Mouse (Mus musculus) heart, postnatal 0 days (tissue): ENCODE measurements around the gene Tmem191c. TPM values are rescaled to one million over a fixed set of nuclear protein-coding genes. Genes with fewer than 3 reads are reported as not detected.
A peak's percentile ranks its signal among the peaks of the same experiment; 100 is the strongest.
"Not testable (repeated sequence)": the region's sequence is repeated elsewhere in the genome, so short reads cannot be mapped to it uniquely, and the experiment has no call there.

Source experiments
- ATAC-seq: fragments of 200-750 bp; cut with Nextera tagmentation; 2 replicates; pipeline ENCODE4 v1.8.0; 2017; ENCODE audit warnings: low read depth, moderate number of reproducible peaks, moderate library complexity; ENCODE audit not compliant: insufficient read depth
- DNase-seq: peaks from one replicate; pipeline ENCODE4 v3.0.0-alpha.2; 2016; ENCODE audit warnings: low spot score
- H3K27ac ChIP-seq: fragments of 300-500 bp; sonication (generic); 2 replicates; pipeline ENCODE4 v1.5.1; 2014; ENCODE audit warnings: low read depth, mild to moderate bottlenecking
- H3K27me3 ChIP-seq: fragments of 300-500 bp; sonication (generic); 2 replicates; pipeline ENCODE4 v1.6.1; 2014; ENCODE audit warnings: low read length, mixed read lengths; ENCODE audit not compliant: control insufficient read depth, insufficient read depth
- H3K36me3 ChIP-seq: fragments of 300-500 bp; sonication (generic); replicated peaks from 2 replicates; pipeline ENCODE4 v1.6.1; 2014; ENCODE audit warnings: low read length, mixed read lengths; ENCODE audit not compliant: control insufficient read depth, insufficient read depth
- H3K4me1 ChIP-seq: fragments of 300-500 bp; sonication (generic); 2 replicates; pipeline ENCODE4 v1.6.1; 2014; ENCODE audit warnings: antibody characterized with exemption; ENCODE audit not compliant: control insufficient read depth, insufficient read depth
- H3K4me2 ChIP-seq: fragments of 300-500 bp; sonication (generic); 2 replicates; pipeline ENCODE4 v1.6.1; 2014; ENCODE audit warnings: low read depth, mild to moderate bottlenecking, low read length, moderate library complexity
- H3K4me3 ChIP-seq: fragments of 300-500 bp; sonication (generic); 2 replicates; pipeline ENCODE4 v1.5.1; 2014; ENCODE audit warnings: low read depth, low read length
- H3K9ac ChIP-seq: fragments of 300-500 bp; sonication (generic); replicated peaks from 2 replicates; pipeline ENCODE4 v1.6.1; 2014; ENCODE audit warnings: low read depth, low read length, mixed read lengths
- H3K9me3 ChIP-seq: fragments of 300-500 bp; sonication (generic); replicated peaks from 2 replicates; pipeline ENCODE4 v1.6.1; 2016; ENCODE audit warnings: low read length; ENCODE audit not compliant: control insufficient read depth
- CTCF ChIP-seq: IDR thresholded peaks from 2 replicates; pipeline ENCODE4 v1.5.1; 2016; ENCODE audit warnings: antibody characterized with exemption, control low read depth, low read depth
- EP300 ChIP-seq: IDR thresholded peaks from 2 replicates; pipeline ENCODE4 v1.6.1; 2016; ENCODE audit warnings: antibody characterized with exemption, low read depth
- WGBS: fragments of 180-500 bp; shearing (Covaris S2); extraction: QIAGEN DNeasy Blood & Tissue Kit; methylation state at CpG from one replicate; pipeline ENCODE4 v1.1.7; 2014; 5-methylcytosine and 5-hydroxymethylcytosine counted together
- polyA plus RNA-seq: library from polyadenylated mRNA; unstranded; fragments of >200 nt; fragmentation: Nextera tagmentation; extraction: Ambion mirVana; gene quantifications from 2 replicates; pipeline ENCODE4 v1.2.1, GENCODE M21; 2015
- total RNA-seq: library from RNA; depleted of rRNA; stranded (reverse); fragments of >200 nt; gene quantifications from 2 replicates; pipeline ENCODE4 v1.2.3, GENCODE M21; 2014; ENCODE audit warnings: low replicate concordance; rRNA removed

The Tmem191c gene
- 10.8 and 12.7 TPM in 2 replicates for total RNA-seq
- 8.0 and 9.1 TPM in 2 replicates for polyA plus RNA-seq

DNA sequence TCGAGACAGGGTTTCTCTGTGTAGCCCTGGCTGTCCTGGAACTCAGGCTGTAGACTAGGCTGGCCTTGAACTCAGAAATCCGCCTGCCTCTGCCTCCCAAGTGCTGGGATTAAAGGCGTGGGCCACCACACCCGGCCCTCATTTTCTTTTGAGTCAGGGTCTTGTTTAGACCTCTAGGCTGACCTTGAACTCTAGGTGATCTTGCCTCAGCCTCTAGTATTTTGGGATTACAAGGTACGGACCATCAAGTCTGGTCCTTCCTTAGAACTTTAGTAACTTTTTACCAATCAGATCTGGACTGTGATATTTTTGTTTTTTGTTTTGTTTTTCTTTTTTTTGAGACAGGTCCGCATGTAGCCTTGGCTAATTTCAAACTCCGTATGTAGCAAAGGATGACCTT lies at the start of gene Tmem191c:
Gene Tmem191c, plus strand, starts transcription at position 357 of the 400 bp plus-strand sequence.
- Histone ChIP-seq H3K27me3 (peaks cover 17% of the 10 kb centered on the region), H3K27ac (no peak within 1 kb of the TSS), H3K4me1 (peaks cover 13% of the 10 kb centered on the region), H3K36me3 (peaks cover 10% of the 10 kb centered on the region), H3K4me3 (peak within 1 kb of the TSS; percentile 57), H3K9ac (peak within 1 kb of the TSS; percentile 40; the same call in 1 of the 2 replicates), H3K4me2 (peak within 1 kb of the TSS; percentile 91), H3K9me3 (0 out of 2 replicates have a peak, but pooled peaks cover 4% of the 10 kb centered on the region)
- ATAC-seq (no peak), DNase-seq (no peak)
- 56% methylated on average over 7 of the region's 7 CpGs for WGBS
- TF ChIP-seq EP300 (no peak), CTCF (no peak)

DNA sequence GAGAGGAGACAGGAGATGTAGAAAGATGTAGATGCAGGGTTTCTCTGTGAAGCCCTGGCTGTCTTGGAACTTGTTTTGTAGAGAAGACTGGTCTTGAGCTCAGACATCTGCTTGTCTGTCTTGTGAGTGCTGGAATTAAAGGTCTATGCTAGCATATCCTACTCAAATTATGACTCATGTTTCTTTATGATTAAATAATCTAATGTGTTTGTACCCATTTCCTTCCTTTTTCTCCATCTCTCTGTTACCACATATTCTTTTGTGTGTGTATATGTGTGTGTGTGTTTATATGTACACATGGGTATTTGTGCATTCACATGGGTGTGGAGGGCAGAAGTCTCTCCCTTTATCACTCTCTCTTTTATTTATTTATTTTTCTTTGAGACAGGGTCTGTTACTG lies 49.4 kb upstream of the Tmem191c start:
- H3K4me1 ChIP-seq = no peaks in the 10 kb centered on the region
- no peak overlapping the region for H3K4me2 ChIP-seq
- H3K9me3 ChIP-seq = 0 out of 2 replicates have a peak, but pooled peaks cover 5% of the 10 kb centered on the region
- TF ChIP-seq CTCF (no peak), EP300 (no peak)
- H3K27ac ChIP-seq = no peak overlapping the region
- no peak overlapping the region for H3K4me3 ChIP-seq
- ATAC-seq (no peak), DNase-seq (no peak)
- H3K36me3 ChIP-seq = no peaks in the 10 kb centered on the region
- no peak overlapping the region for H3K9ac ChIP-seq
- H3K27me3 ChIP-seq = no peaks in the 10 kb centered on the region

DNA sequence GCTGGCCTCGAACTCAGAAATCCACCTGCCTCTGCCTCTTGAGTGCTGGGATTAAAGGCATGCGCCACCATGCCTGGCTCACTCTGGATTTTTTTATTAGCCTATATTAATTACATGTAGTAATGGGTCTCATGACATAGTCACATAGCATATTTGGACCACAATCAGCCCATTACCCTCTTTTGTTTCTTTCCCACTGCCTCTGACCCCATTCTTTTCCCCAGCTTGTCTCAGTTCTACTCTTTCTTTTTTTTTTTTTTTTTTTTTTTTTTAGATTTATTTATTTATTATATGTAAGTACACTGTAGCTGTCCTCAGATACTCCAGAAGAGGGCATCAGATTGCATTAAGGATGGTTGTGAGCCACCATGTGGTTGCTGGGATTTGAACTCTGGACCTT lies 44.4 kb upstream of the Tmem191c start:
- not testable (repeated sequence) for ATAC-seq, H3K9ac ChIP-seq, DNase-seq, H3K27ac ChIP-seq, H3K9me3 ChIP-seq, H3K27me3 ChIP-seq, H3K36me3 ChIP-seq, H3K4me3 ChIP-seq, H3K4me2 ChIP-seq
- peaks cover 22% of the 10 kb centered on the region for H3K4me1 ChIP-seq
- WGBS = 92% methylated on average over 2 of the region's 2 CpGs

DNA sequence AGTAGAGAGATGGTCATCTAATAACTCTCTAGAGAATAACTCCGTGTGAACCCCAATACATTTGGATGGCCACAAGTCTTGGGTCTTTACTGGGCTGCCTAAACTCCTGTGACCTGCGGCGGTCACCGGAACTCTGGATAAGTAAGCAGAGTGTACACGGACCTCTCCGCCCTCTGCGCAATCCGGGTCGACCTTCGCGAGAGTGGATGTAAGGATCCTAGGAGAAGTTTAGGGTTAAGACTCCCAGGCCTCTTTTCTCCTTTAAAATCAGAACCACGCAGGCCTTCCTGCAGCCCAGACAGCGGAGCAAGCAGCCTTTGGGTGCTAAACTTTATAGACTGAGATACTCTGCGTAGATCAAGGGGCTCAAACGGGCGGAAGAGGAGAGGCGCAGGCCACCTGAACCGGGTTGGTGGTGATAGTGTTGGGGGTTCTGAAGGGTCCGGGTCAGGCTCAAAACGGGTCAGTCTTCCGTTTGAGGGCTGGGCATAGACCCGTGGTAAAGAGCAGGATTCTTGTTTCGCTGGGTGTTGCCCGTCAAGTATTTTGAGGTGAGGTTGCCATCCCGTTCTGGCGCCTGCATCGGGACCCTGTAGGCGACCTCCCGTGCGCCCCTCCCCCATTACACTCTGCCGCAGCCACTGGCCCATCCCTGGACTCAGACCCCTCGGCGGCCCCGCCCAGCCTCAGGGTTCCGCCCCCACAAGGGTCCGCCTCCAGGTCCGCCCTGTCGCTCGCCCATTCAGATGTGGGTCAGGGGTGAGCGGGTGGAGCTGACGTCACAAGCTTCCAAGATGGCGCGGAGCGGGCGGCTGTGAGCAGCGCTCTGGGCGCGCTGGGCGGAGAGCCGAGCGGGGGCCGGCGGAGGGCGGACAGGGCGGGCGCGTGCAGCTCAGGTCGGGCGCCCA lies 42.8 kb upstream of the Tmem191c start, which contains the start of gene Hic2:
Gene Hic2, plus strand, starts transcription at position 779 of the 908 bp plus-strand sequence.
- H3K27me3 ChIP-seq = no peaks in the 10 kb centered on the region
- no peaks in the 10 kb centered on the region for H3K36me3 ChIP-seq
- H3K9ac ChIP-seq = peak within 1 kb of the TSS; percentile 97
- peak; percentile 97 for ATAC-seq
- peak within 1 kb of the TSS; percentile 87 for H3K4me2 ChIP-seq
- peak; percentile 96 for DNase-seq
- 0 out of 2 replicates have a peak, but pooled peaks cover 5% of the 10 kb centered on the region for H3K9me3 ChIP-seq
- H3K27ac ChIP-seq = peak within 1 kb of the TSS; percentile 98
- 3% methylated on average over 55 of the region's 59 CpGs for WGBS
- H3K4me3 ChIP-seq = peak within 1 kb of the TSS; percentile 94
- peaks cover 35% of the 10 kb centered on the region for H3K4me1 ChIP-seq
- TF ChIP-seq CTCF = no peak
- no peak for TF ChIP-seq EP300

DNA sequence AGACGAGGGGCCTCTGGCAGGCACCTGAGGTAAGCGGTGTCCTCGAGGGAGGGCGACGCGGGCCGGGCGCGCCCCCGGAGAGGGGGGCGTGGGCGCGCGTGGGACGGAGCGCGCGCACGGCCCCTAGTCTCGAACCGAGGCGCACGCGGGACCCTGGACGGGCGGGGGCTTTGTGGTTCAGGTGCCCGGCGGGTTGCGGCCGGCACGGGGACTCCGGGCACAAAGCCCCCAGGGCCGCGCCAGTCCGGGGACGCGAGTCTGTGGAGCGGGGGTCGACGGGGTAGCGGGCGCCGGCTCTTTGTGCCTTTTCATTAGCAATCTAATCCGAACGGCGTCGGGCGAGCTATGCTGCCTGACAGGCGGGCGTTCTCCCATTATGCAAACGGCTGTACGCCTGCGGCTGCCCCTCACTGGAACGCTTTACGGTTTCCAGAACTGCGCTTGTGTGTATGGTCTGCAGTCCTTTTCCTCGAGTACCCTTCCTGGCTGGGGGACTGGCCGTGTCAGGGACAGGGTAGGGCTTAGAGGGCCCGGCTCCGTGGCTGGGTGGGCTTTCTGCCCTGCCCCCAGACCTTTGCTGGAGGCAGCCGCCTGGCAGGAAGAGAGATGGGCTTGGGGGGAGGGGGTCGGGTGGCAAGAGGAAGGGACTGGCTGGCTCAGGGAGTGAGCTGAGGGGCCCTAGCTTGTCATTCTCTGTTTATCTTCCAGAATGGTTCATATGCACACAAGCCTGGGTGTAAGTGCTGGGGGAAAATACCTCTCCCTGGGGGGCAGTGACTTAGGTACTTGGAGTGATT lies 42.0 kb upstream of the Tmem191c start:
- ATAC-seq (peak; percentile 40), DNase-seq (peak; percentile 65)
- peak overlapping the region; percentile 87 for H3K4me2 ChIP-seq
- no peaks in the 10 kb centered on the region for H3K36me3 ChIP-seq
- peak overlapping the region; percentile 97 for H3K9ac ChIP-seq
- peak overlapping the region; percentile 98 for H3K27ac ChIP-seq
- peak overlapping the region; percentile 94 for H3K4me3 ChIP-seq
- H3K27me3 ChIP-seq = no peaks in the 10 kb centered on the region
- WGBS = under 1% methylated on average over 59 of the region's 62 CpGs
- no peak for TF ChIP-seq CTCF
- no peak for TF ChIP-seq EP300
- H3K9me3 ChIP-seq = 0 out of 2 replicates have a peak, but pooled peaks cover 5% of the 10 kb centered on the region
- H3K4me1 ChIP-seq = peaks cover 43% of the 10 kb centered on the region
